Mouse (Mus musculus): ENCODE data around the gene Auts2. TPM values are rescaled to one million over a fixed set of nuclear protein-coding genes. Genes with fewer than 3 reads are reported as not detected.

The Auts2 gene
- total RNA-seq, 1 experiment, result 9.9 TPM

DNA sequence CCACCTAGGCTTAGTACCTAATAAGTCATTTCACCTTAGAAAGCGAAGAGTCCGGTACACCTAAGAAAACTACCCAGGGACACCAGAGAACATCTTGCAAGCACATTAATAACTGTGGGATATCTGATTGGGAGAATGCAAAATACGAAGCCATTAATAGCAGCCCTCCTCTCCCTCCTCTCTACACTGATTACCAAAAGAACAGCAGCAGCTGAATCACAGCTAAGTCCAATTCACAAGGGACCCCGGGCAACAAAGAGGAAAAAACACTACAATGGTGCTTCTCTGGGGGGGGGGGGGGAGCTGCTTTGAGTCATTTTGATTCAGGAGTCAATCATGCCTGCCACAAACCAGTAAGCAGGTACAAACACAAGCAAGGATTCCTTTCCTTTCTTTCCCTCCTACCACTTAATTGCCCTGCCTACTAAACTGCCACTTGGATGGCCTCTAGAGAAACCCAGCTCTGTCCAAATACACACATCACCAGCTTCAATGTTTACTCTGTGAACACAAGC lies 132.7 kb downstream of the Auts2 start:
- in situ Hi-C loops (cut with MboI; ENCODE audit: low sequenced_read_pairs in 2 of 2, unreplicated experiment in 2 of 2), result no loop called here
- no peak overlapping the region for H3K27ac ChIP-seq (ENCODE audit: insufficient read depth, low read depth, low read length, poor library complexity, severe bottlenecking)
- H3K36me3 ChIP-seq (ENCODE audit: control insufficient read depth, insufficient read depth, low read length, poor library complexity, severe bottlenecking), result no peaks in the 10 kb centered on the region
- H3K9me3 ChIP-seq (ENCODE audit: control insufficient read depth, insufficient read depth, low read depth, low read length), result no peaks in the 10 kb centered on the region
- H3K4me3 ChIP-seq (ENCODE audit: insufficient read depth in 1 of 2, low read depth in 1 of 2, low read length in 2 of 2, poor library complexity in 1 of 2, severe bottlenecking in 1 of 2), result no peak overlapping the region
- DNase-seq (ENCODE audit: low read depth, low spot score), result no peak
- no peak for TF ChIP-seq CHD2 (IDR thresholded peaks at IDR 0.05; ENCODE audit: low read depth, low read length)
- TF ChIP-seq HCFC1 (IDR thresholded peaks at IDR 0.05; ENCODE audit: borderline replicate concordance, insufficient read depth, low read length), result no peak
- TF ChIP-seq MAFK (IDR thresholded peaks at IDR 0.05; ENCODE audit: insufficient read depth, low read depth, low read length), result no peak
- TF ChIP-seq ZC3H11A (IDR thresholded peaks at IDR 0.05; ENCODE audit: borderline replicate concordance, low read depth, low read length), result no peak
- no peak for TF ChIP-seq ZNF384 (IDR thresholded peaks at IDR 0.05; ENCODE audit: low read depth, low read length)
- 0 out of 4 replicates have a peak, but pooled peaks cover 1 to 3% of the 10 kb centered on the region in 2 experiments for H3K4me1 ChIP-seq (ENCODE audit: control insufficient read depth in 2 of 2, insufficient read depth in 2 of 2, low read length in 2 of 2, poor library complexity in 1 of 2)
- no peak overlapping the region for H3K9ac ChIP-seq (ENCODE audit: insufficient read depth, low read depth, low read length, poor library complexity, severe bottlenecking)

DNA sequence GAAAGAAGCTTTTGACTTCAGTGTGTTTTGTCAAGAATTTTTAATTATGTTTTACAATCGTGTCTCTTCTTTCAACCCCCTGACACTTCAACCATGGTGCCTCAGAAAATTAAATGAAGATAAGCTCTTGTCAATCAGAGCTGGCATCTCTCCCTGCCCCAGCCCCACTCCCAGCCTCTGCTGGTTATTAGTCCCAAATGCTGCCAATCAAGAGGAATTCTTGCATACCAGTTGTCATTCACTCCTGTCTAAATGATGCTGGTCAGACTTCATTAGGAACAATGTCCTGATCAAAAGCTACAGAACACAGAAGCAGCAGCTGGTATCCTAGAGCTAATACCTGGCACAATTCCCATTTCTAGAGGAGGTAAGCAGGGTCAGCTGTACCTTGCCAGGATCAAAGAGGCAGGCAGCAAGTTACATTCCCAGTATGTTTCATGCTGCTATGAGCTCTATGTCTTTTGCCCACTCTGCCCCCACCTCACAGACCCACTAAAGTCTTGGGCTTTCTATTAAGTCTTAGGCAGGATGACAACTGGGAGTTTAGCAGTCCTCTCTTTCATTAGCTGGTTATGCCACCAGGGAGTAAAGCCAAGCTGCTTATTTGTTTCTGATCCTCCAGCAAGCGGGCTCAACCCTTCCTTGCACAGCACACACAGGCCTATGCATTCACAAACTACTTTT lies 134.1 kb downstream of the Auts2 start:
- H3K4me3 ChIP-seq (ENCODE audit: insufficient read depth in 1 of 2, low read depth in 1 of 2, low read length in 2 of 2, poor library complexity in 1 of 2, severe bottlenecking in 1 of 2), result no peak overlapping the region
- no peak overlapping the region for H3K9ac ChIP-seq (ENCODE audit: insufficient read depth, low read depth, low read length, poor library complexity, severe bottlenecking)
- H3K27ac ChIP-seq (ENCODE audit: insufficient read depth, low read depth, low read length, poor library complexity, severe bottlenecking), result no peak overlapping the region
- H3K9me3 ChIP-seq (ENCODE audit: control insufficient read depth, insufficient read depth, low read depth, low read length), result no peaks in the 10 kb centered on the region
- H3K36me3 ChIP-seq (ENCODE audit: control insufficient read depth, insufficient read depth, low read length, poor library complexity, severe bottlenecking), result no peaks in the 10 kb centered on the region
- TF ChIP-seq ZNF384 (IDR thresholded peaks at IDR 0.05; ENCODE audit: low read depth, low read length) (no peak), ZC3H11A (IDR thresholded peaks at IDR 0.05; ENCODE audit: borderline replicate concordance, low read depth, low read length) (no peak), MAFK (IDR thresholded peaks at IDR 0.05; ENCODE audit: insufficient read depth, low read depth, low read length) (no peak), CHD2 (IDR thresholded peaks at IDR 0.05; ENCODE audit: low read depth, low read length) (no peak), HCFC1 (IDR thresholded peaks at IDR 0.05; ENCODE audit: borderline replicate concordance, insufficient read depth, low read length) (no peak)
- DNase-seq (ENCODE audit: low read depth, low spot score), result no peak
- 0 out of 4 replicates have a peak, but pooled peaks cover 1 to 3% of the 10 kb centered on the region in 2 experiments for H3K4me1 ChIP-seq (ENCODE audit: control insufficient read depth in 2 of 2, insufficient read depth in 2 of 2, low read length in 2 of 2, poor library complexity in 1 of 2)
- in situ Hi-C loops (cut with MboI; ENCODE audit: low sequenced_read_pairs in 2 of 2, unreplicated experiment in 2 of 2), result no loop called here

DNA sequence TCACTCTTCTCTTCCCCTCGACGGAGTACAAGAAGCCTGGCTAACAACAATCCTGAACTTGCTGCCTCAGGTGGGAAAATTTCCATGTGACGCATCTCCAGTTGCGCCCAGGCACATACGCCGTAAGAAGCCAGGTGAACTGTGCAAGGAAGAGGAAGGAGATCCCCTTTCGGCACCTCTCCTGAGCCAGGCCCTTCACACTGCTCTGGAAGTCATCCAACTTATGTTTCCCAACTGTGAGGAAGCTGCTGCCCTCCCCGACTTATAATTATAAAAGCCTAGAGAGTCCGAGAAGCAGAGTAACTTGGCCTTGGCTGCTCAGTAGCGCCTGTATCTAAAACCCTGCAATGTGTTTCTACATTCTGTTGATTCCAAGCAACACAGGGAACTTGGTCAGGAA lies 142.6 kb downstream of the Auts2 start:
- no peak for DNase-seq (ENCODE audit: low read depth, low spot score)
- TF ChIP-seq ZC3H11A (IDR thresholded peaks at IDR 0.05; ENCODE audit: borderline replicate concordance, low read depth, low read length), result no peak
- TF ChIP-seq HCFC1 (IDR thresholded peaks at IDR 0.05; ENCODE audit: borderline replicate concordance, insufficient read depth, low read length), result no peak
- no peak for TF ChIP-seq CHD2 (IDR thresholded peaks at IDR 0.05; ENCODE audit: low read depth, low read length)
- no peak for TF ChIP-seq ZNF384 (IDR thresholded peaks at IDR 0.05; ENCODE audit: low read depth, low read length)
- TF ChIP-seq MAFK (IDR thresholded peaks at IDR 0.05; ENCODE audit: insufficient read depth, low read depth, low read length), result no peak
- in situ Hi-C loops (cut with MboI; ENCODE audit: low sequenced_read_pairs in 2 of 2, unreplicated experiment in 2 of 2), result no loop called here

DNA sequence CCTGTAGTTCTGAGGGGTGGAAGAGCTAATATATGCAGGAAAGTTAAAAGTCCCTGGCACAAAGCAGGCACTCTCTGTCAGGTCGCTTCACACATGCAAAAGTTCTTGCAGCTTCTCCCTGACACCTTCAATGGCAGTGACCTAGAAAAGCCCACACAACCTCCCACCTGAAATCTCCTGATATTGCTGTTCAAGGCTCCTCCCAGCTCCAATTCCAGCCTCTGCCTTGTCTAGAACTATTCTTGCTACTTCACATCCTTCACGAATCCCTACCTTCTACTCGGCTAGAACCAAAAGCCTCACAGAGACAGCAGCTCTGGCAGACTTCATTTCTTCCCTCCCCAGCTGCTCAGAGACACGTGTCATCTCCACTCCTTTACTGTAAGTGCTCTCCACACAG lies 143.7 kb downstream of the Auts2 start:
- Histone ChIP-seq H3K4me1 (ENCODE audit: control insufficient read depth in 2 of 2, insufficient read depth in 2 of 2, low read length in 2 of 2, poor library complexity in 1 of 2) (peaks cover 4 to 12% of the 10 kb centered on the region in 2 experiments; a peak in 3 of 4 replicates), H3K36me3 (ENCODE audit: control insufficient read depth, insufficient read depth, low read length, poor library complexity, severe bottlenecking) (no peaks in the 10 kb centered on the region), H3K9me3 (ENCODE audit: control insufficient read depth, insufficient read depth, low read depth, low read length) (no peaks in the 10 kb centered on the region), H3K4me3 (ENCODE audit: insufficient read depth in 1 of 2, low read depth in 1 of 2, low read length in 2 of 2, poor library complexity in 1 of 2, severe bottlenecking in 1 of 2) (no peak overlapping the region), H3K9ac (ENCODE audit: insufficient read depth, low read depth, low read length, poor library complexity, severe bottlenecking) (no peak overlapping the region), H3K27ac (ENCODE audit: insufficient read depth, low read depth, low read length, poor library complexity, severe bottlenecking) (no peak overlapping the region)
- TF ChIP-seq HCFC1 (IDR thresholded peaks at IDR 0.05; ENCODE audit: borderline replicate concordance, insufficient read depth, low read length) (no peak), ZNF384 (IDR thresholded peaks at IDR 0.05; ENCODE audit: low read depth, low read length) (no peak), ZC3H11A (IDR thresholded peaks at IDR 0.05; ENCODE audit: borderline replicate concordance, low read depth, low read length) (no peak), CHD2 (IDR thresholded peaks at IDR 0.05; ENCODE audit: low read depth, low read length) (no peak), MAFK (IDR thresholded peaks at IDR 0.05; ENCODE audit: insufficient read depth, low read depth, low read length) (no peak)
- in situ Hi-C loops (cut with MboI; ENCODE audit: low sequenced_read_pairs in 2 of 2, unreplicated experiment in 2 of 2), result no loop called here
- no peak for DNase-seq (ENCODE audit: low read depth, low spot score)

More for the DNA sequence above, 142.6 kb downstream of the Auts2 start:
- Histone ChIP-seq H3K36me3 (ENCODE audit: control insufficient read depth, insufficient read depth, low read length, poor library complexity, severe bottlenecking) (no peaks in the 10 kb centered on the region), H3K9ac (ENCODE audit: insufficient read depth, low read depth, low read length, poor library complexity, severe bottlenecking) (no peak overlapping the region), H3K27ac (ENCODE audit: insufficient read depth, low read depth, low read length, poor library complexity, severe bottlenecking) (no peak overlapping the region), H3K4me3 (ENCODE audit: insufficient read depth in 1 of 2, low read depth in 1 of 2, low read length in 2 of 2, poor library complexity in 1 of 2, severe bottlenecking in 1 of 2) (no peak overlapping the region), H3K4me1 (ENCODE audit: control insufficient read depth in 2 of 2, insufficient read depth in 2 of 2, low read length in 2 of 2, poor library complexity in 1 of 2) (peaks cover 4 to 12% of the 10 kb centered on the region in 2 experiments; a peak in 3 of 4 replicates), H3K9me3 (ENCODE audit: control insufficient read depth, insufficient read depth, low read depth, low read length) (no peaks in the 10 kb centered on the region)
